Mouse (Mus musculus): ENCODE measurements around the gene Palmd.

Palmd gene

GRCm38 (mm10) chr3:116961354-116962142 is 7.2 kb downstream of the Palmd start:
- intact Hi-C loops (cut with DNase I), result no loop called here

DNA sequence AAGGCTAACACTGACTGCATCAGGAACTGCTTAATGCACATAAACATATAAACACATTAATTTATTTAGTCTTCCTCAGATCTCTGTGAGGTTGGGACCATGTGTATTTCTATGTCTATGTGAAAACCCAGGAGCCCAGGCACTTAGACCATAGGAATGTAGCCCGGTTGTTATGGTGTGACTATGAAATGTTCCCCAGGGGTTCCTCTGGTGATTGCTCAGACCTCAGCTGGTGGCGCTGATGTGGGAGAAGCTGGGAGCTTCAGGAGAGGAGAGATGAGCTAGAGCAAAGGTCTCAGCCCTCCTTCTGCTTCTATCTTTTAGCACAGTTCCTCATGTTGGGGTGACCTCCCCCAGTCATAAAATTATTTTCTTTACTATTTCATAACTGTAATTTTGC is 8.4 kb downstream of the Palmd start:
- intact Hi-C loops (cut with DNase I), result no loop called here

DNA sequence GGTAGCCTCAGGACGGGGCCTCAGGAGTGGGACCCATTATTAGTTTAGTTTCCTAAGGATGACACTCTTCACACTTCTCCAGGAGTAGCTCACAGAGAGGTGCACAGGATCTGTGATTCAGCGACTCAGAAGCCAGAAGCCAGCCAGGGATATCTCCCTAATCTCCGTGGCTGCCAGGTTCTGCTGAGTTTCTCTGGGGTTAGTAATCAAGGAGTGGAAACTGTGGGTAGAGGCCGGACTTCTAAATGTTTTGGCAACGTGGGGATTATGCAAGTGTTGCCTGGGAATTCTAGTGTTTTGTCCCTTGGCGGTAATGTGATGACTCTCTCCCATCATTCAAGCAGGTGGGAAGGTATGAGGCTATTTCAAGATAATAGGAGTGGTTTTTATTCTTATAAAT is 13.7 kb downstream of the Palmd start:
- intact Hi-C loops (cut with DNase I), result no loop called here

GRCm38 (mm10) chr3:116953366-116953765 is 15.4 kb downstream of the Palmd start:
- intact Hi-C loops (cut with DNase I), result no loop called here

GRCm38 (mm10) chr3:116952242-116952899 is 16.4 kb downstream of the Palmd start:
- intact Hi-C loops (cut with DNase I), result no loop called here

GRCm38 (mm10) chr3:116951489-116951888 is 17.3 kb downstream of the Palmd start:
- intact Hi-C loops (cut with DNase I), result no loop called here

DNA sequence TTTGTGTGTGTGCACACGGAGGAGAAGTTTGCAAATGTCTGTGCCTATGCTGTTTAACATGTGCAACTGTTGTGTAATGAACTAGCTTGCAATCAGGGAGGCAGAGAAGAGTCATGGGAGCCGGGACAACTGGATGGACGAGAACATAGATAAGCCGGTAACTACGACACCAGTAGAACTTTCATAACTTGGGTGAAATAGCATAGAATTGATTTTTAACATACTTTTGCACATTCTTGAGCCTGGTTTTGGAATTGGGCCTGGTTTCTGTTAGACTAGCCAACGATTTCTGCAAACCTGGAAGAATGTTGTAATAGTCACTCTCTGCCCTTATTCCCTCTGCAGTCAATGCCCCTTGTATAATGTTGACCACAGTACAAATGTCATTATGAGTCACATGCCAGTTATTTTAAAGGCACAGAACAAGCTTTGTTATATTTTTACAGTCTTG is 18.1 kb downstream of the Palmd start:
- intact Hi-C loops (cut with DNase I), result no loop called here

DNA sequence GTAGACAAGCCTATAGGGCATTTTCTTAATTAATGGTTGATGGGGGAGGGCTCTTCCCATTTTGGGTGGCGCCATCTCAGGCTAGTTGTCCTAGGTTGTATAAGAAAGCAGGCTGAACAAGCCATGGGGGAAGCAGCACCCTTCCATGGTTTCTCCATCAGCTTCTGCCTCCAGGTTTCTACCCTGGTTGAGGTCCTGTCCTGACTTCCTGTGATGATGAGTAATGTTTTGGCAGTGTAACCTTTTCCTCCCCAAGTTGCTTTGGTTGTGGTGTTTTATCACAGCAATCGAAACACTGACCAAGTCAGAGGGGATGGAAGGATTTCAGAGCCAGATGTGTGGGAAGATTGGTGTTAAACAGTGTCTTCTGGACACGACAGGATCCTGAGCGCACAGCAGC is 22.3 kb downstream of the Palmd start:
- intact Hi-C loops (cut with DNase I), result no loop called here

DNA sequence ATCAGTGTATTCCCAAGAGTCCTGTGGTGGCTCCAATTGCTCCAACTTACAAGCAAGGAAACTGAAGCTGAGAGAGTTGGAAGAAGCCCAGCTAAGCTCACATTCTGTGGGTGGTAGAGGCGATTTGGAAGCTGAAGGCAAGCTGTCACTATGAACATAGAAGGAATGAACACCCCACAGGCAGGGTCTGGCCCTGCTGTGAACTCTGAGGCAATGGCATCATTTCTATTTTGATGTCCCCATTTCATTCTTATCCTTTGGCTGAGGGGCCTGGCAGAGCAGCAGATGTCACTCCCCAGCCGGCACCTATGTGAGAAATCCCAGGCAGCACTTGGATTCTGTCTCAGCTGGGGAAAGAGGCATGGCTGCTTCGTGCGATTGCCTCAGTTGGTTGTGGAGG is 25.4 kb downstream of the Palmd start:
- intact Hi-C loops (cut with DNase I), result no loop called here

- intact Hi-C loops (cut with DNase I), result no loop called here
Measured at GRCm38 (mm10) chr3:116942751-116943150, 26.0 kb downstream of the Palmd start.

GRCm38 (mm10) chr3:116941559-116942117 is 27.1 kb downstream of the Palmd start:
- intact Hi-C loops (cut with DNase I), result no loop called here

DNA sequence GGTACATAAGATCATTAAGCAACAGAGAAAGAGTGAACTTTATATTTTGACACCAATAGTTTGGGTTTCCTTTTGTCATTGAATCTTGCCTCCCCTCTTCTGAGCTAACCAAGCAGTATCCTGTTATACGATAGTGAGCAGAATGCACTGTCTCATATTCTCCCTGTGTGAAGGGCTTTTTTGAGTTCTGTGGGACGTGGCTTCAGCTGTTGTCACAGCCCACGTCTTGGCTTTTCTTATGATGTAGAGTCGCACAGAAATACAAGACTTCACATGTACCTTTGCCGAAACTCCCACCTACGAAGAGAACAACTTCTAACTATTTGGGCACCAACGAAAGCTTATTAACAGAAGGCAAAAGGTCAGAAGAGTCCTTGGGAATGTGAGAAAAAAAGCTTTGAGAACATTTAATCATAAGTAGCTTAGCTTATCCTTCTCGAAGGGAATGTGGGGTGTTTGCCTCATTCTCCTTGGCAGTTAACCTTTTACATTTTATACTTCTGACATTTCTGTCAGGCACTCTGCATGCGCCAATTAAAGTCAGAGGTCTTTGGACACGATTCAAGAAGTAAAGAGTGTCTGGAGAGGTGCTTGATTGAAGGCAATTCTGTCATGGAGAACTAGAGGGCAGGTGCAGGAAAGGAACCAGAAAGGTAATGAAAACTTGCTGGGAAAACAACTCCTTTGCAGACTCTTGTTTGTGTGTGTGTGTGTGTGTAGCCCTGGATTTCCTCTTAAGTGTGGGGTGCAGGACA is 27.8 kb downstream of the Palmd start:
- intact Hi-C loops (cut with DNase I), result no loop called here

DNA sequence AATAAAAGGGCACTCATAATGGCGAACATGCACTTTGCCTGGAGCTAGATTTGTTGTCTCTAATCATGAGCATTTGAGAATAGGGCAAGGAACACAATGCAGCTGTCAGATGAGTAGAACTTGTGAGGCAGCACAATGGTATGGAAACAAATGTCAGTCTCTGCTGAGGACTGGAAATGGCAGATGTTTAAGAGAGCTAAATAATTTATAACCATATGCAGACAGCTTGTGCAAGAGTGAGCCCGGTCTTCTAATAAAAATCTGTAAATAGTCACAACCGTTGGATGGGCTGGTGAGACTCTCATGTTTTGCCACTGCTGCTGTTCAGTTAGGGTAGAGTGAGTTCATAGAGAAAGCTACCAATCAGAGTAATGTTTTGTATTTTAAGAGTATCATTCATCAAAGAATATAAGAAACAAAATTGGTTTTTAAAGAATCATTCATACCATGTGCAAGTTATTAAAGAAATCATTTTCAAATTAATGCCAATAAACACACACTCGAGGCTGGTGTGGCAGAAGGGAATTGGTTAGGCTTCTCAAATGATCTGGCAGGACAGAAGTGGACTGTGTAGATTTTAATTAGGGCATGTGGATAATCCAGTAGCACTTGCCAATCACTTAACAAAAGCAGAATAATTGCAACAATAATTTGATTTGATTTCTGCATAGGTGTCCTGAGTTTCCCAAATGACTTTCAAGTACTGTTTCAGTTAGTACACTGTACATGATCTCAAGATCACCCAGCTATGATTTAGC is 31.7 kb downstream of the Palmd start:
- intact Hi-C loops (cut with DNase I), result no loop called here

DNA sequence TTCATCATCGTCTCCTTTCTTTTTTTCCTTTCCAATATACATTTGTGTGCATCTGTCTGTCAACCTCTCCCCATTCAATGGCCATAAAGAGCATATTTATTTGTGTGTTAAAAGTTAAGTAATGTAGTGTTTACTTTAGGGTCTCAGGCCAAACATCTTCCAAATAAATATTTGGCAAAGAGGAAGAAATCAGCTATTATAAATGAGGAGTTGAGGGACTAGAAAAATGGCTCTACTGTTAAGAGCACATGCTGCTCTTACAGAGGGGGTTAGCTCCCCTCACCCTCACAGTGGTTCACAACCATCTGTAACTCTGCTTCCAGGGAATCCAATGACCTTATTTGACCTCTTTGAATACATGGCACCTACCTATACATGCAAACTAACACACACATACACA is 35.6 kb downstream of the Palmd start:
- intact Hi-C loops (cut with DNase I), result no loop called here

GRCm38 (mm10) chr3:116928994-116929393 is 39.8 kb downstream of the Palmd start:
- intact Hi-C loops (cut with DNase I), result no loop called here

DNA sequence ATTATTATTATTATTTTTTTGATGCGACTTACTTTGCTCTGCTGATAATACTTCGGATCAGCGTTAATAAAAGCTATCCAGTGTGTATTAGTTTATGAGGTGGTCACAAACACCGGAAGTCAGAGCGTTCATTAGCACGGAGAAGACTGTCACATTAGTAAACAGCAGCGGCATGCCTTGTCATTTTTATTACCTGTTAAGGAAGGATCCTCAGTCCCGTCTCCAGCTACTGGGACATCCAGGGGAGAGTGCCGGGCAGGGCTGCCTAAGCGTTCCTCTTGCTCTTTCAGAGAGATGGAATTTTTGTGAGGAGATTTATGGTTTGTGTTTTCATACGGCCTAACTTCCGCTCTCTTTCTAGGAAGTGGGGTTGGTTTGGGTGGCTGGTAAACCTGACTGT is 45.7 kb downstream of the Palmd start:
- intact Hi-C loops (cut with DNase I), result no loop called here

GRCm38 (mm10) chr3:116921535-116921934 is 47.3 kb downstream of the Palmd start:
- intact Hi-C loops (cut with DNase I), result no loop called here

GRCm38 (mm10) chr3:116917016-116917415 is 51.8 kb downstream of the Palmd start:
- intact Hi-C loops (cut with DNase I), result no loop called here

DNA sequence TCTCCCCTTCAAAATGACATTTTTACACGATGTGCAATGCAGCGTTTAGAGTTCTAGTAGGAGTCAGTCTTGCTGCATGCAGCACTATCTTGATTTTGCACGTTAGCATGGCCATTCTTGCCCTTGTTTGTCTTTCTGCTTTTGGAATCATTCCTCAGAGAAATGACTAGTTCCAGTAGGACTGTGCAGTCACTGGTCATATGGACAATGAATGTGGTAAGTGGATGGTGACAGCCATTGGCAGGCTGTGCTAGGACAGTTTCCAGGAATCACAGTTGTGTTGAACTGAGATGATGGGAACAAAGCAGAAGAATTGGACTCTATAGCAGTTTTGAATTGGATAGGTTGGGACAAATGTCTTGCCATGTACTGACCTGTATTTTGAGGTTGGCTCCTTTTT is 53.9 kb downstream of the Palmd start:
- intact Hi-C loops (cut with DNase I), result no loop called here

DNA sequence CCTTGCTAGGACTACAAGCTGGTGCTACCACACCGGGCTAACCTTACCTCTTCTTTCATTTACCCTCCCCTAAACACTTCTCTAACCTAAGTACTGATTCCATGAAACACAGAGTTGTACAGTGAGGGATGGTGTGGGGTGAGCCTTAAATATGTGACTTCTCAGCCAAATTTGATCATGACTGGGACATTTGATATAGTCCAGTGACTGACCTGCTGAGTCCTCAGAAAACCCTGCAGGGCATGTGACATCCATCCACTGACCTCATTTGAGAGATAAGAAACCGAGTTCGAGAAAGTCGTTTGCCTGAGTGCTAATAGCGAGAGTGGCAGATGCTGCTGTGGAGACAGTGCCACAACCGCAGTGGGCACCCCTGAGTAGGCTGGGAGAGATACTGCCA is 54.4 kb downstream of the Palmd start:
- intact Hi-C loops (cut with DNase I), result no loop called here

- intact Hi-C loops (cut with DNase I), result loop anchor here (5.0 kb wide), 2 partner anchors 211 to 531 kb away; no protein-coding TSS in a partner anchor
Measured at GRCm38 (mm10) chr3:116906596-116906995, 62.2 kb downstream of the Palmd start.
